Mouse (Mus musculus): ENCODE data around the gene Tlr2.

Tlr2 gene

GRCm38 (mm10) chr3:83827684-83828083 is 13.9 kb downstream of the Tlr2 start:
- DNase-seq, result no peak

- no peak for DNase-seq
Measured at GRCm38 (mm10) chr3:83823774-83824173, 17.8 kb downstream of the Tlr2 start.

GRCm38 (mm10) chr3:83816372-83816925 is 25.1 kb downstream of the Tlr2 start:
- DNase-seq, result no peak

- DNase-seq, result no peak
Measured at GRCm38 (mm10) chr3:83812863-83813262, 28.7 kb downstream of the Tlr2 start.

GRCm38 (mm10) chr3:83811987-83812386 is 29.6 kb downstream of the Tlr2 start:
- no peak for DNase-seq

- no peak for DNase-seq
Measured at GRCm38 (mm10) chr3:83808483-83808882, 33.1 kb downstream of the Tlr2 start.

- no peak for DNase-seq
Measured at GRCm38 (mm10) chr3:83801649-83802155, 39.9 kb downstream of the Tlr2 start.

GRCm38 (mm10) chr3:83799486-83799885 is 42.1 kb downstream of the Tlr2 start:
- DNase-seq, result no peak

GRCm38 (mm10) chr3:83797828-83798227 is 43.7 kb downstream of the Tlr2 start:
- no peak for DNase-seq

GRCm38 (mm10) chr3:83797098-83797497 is 44.5 kb downstream of the Tlr2 start:
- no peak for DNase-seq

- DNase-seq, result no peak
Measured at GRCm38 (mm10) chr3:83791444-83791843, 50.1 kb downstream of the Tlr2 start.

- DNase-seq, result no peak
Measured at GRCm38 (mm10) chr3:83789651-83790451, 51.7 kb downstream of the Tlr2 start.

- DNase-seq, result no peak
Measured at GRCm38 (mm10) chr3:83787776-83788305, 53.7 kb downstream of the Tlr2 start.

- no peak for DNase-seq
Measured at GRCm38 (mm10) chr3:83787086-83787485, 54.5 kb downstream of the Tlr2 start.

All from layer of hippocampus, adult 9-11 months (tissue).